Mouse (Mus musculus) ZHBTc4 (cell line): ENCODE data around the gene Gm3952.

Experiments
- DNase-seq: peaks from one replicate; pipeline ENCODE4 v3.0.0-alpha.2; 2011; ENCODE audit warnings: low read depth, low spot score

Gene Gm3952

GRCm38 (mm10) chr8:128798594-128798993 lies at the start of gene Gm3952:
TSS of gene Gm3952 (minus strand) at chr8:128798694.
- DNase-seq = no peak

- DNase-seq = peak; percentile 9
Observed at GRCm38 (mm10) chr8:128843749-128844148, 45.3 kb upstream of the Gm3952 start.

GRCm38 (mm10) chr8:128812521-128812920 lies 14.0 kb upstream of the Gm3952 start:
- DNase-seq = no peak

- no peak for DNase-seq
Observed at GRCm38 (mm10) chr8:128735692-128736091, 62.8 kb downstream of the Gm3952 start.

- DNase-seq = no peak
Observed at GRCm38 (mm10) chr8:128734118-128734517, 64.4 kb downstream of the Gm3952 start.

GRCm38 (mm10) chr8:128732254-128732653 lies 66.2 kb downstream of the Gm3952 start:
- DNase-seq = no peak

GRCm38 (mm10) chr8:128727213-128727612 lies 71.3 kb downstream of the Gm3952 start:
- no peak for DNase-seq

- DNase-seq = peak; percentile 38
Observed at GRCm38 (mm10) chr8:128724819-128725218, 73.7 kb downstream of the Gm3952 start.

- DNase-seq = no peak
Observed at GRCm38 (mm10) chr8:128716184-128716583, 82.3 kb downstream of the Gm3952 start.

GRCm38 (mm10) chr8:128709261-128709660 lies 89.2 kb downstream of the Gm3952 start:
- peak; percentile 82 for DNase-seq

- DNase-seq = no peak
Observed at GRCm38 (mm10) chr8:128704836-128705235, 93.7 kb downstream of the Gm3952 start.

GRCm38 (mm10) chr8:128704376-128704775 lies 94.1 kb downstream of the Gm3952 start:
- no peak for DNase-seq

- no peak for DNase-seq
Observed at GRCm38 (mm10) chr8:128697945-128698344, 100.5 kb downstream of the Gm3952 start.

GRCm38 (mm10) chr8:128696701-128697397 lies 101.6 kb downstream of the Gm3952 start:
- no peak for DNase-seq
